Mouse (Mus musculus) embryonic facial prominence, embryonic 14.5 days (tissue): ENCODE data around the gene Lyrm9. TPM values are rescaled to one million over a fixed set of nuclear protein-coding genes. Genes with fewer than 3 reads are reported as not detected.
"Not testable (repeated sequence)": the region's sequence is repeated elsewhere in the genome, so short reads cannot be mapped to it uniquely, and the experiment has no call there.

ENCODE experiments used
- ATAC-seq: fragments of 200-750 bp; cut with Nextera tagmentation; 2 replicates; pipeline ENCODE4 v1.8.0; 2017; ENCODE audit warnings: low read depth, moderate number of reproducible peaks, moderate TSS enrichment
- DNase-seq: peaks from one replicate; pipeline ENCODE4 v3.0.0-alpha.2; 2015; ENCODE audit warnings: low spot score
- H3K27ac ChIP-seq: fragments of 300-500 bp; sonication (generic); replicated peaks from 2 replicates; pipeline ENCODE4 v1.5.1; 2014; ENCODE audit warnings: low read depth, mild to moderate bottlenecking, low read length, moderate library complexity
- H3K27me3 ChIP-seq: fragments of 300-500 bp; sonication (generic); replicated peaks from 2 replicates; pipeline ENCODE4 v1.6.1; 2014; ENCODE audit warnings: low read length; ENCODE audit not compliant: control insufficient read depth, insufficient read depth
- H3K36me3 ChIP-seq: fragments of 300-500 bp; sonication (generic); 2 replicates; pipeline ENCODE4 v1.6.1; 2014; ENCODE audit warnings: low read length, mixed read lengths; ENCODE audit not compliant: control insufficient read depth, insufficient read depth
- H3K4me1 ChIP-seq: fragments of 300-500 bp; sonication (generic); 2 replicates; pipeline ENCODE4 v1.6.1; 2014; ENCODE audit warnings: antibody characterized with exemption, low read length; ENCODE audit not compliant: control insufficient read depth, insufficient read depth
- H3K4me2 ChIP-seq: fragments of 300-500 bp; sonication (generic); 2 replicates; pipeline ENCODE4 v1.6.1; 2014; ENCODE audit warnings: low read depth, mild to moderate bottlenecking, low read length, moderate library complexity, mixed read lengths
- H3K4me3 ChIP-seq: fragments of 300-500 bp; sonication (generic); 2 replicates; pipeline ENCODE4 v1.5.1; 2014; ENCODE audit warnings: low read depth, mild to moderate bottlenecking, low read length
- H3K9ac ChIP-seq: fragments of 300-500 bp; sonication (generic); 2 replicates; pipeline ENCODE4 v1.6.1; 2014; ENCODE audit warnings: low read depth, mild to moderate bottlenecking, low read length, moderate library complexity, mixed read lengths
- H3K9me3 ChIP-seq: fragments of 300-500 bp; sonication (generic); 2 replicates; pipeline ENCODE4 v1.6.1; 2016; ENCODE audit warnings: low read length; ENCODE audit not compliant: control insufficient read depth
- WGBS: fragments of 180-500 bp; shearing (Covaris S2); extraction: QIAGEN DNeasy Blood & Tissue Kit; methylation state at CpG from one replicate; pipeline ENCODE4 v1.1.7; 2014; 5-methylcytosine and 5-hydroxymethylcytosine counted together
- polyA plus RNA-seq: library from polyadenylated mRNA; unstranded; fragments of >200 nt; fragmentation: Nextera tagmentation; extraction: Ambion mirVana; gene quantifications from 2 replicates; pipeline ENCODE4 v1.2.1, GENCODE M21; 2014

Gene Lyrm9
- polyA plus RNA-seq, 1 experiment from 2014 or later = 14.2 TPM

DNA sequence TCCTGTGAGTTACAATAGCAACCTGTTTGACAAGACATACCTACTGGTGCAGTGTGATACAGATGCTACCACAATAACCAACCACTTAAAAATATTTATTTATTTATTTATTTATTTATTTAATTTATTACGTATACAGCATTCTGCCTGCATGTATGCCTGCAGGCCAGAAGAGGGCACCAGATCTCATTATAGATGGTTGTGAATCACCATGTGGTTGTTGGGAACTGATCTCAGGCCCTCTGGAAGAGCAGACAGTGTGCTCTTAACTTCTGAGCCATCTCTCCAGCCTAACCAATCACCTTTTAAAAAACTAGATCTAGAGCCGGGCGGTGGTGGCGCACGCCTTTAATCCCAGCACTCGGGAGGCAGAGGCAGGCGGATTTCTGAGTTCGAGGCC is 42.8 kb downstream of the Lyrm9 start:
- not testable (repeated sequence) for DNase-seq, H3K4me1 ChIP-seq, H3K9ac ChIP-seq, ATAC-seq, H3K27me3 ChIP-seq, H3K9me3 ChIP-seq, H3K36me3 ChIP-seq, H3K4me2 ChIP-seq, H3K27ac ChIP-seq, H3K4me3 ChIP-seq
- WGBS = 92% methylated on average over 8 of the region's 8 CpGs

DNA sequence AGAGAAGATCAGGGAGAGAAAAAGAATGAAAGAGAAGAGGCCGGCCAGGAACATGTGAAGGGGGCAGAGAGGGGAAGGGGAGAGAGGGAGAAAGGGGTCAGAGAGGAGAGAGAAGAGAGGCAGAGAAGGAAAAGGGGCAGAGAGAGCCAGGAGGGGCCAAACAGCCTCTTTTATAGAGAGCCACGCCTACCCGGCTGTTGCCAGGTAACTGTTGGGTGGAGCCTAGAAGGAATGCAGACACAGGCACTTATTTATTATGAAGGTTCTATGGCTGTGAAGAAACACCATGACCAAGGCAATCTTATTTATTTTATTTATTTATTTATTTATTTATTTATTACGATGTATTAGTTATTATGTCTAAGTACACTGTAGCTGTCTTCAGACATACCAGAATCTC is 44.5 kb downstream of the Lyrm9 start:
- H3K27ac ChIP-seq = no peak overlapping the region
- WGBS = 86% methylated on average over 4 of the region's 4 CpGs
- DNase-seq (no peak), ATAC-seq (no peak)
- no peak overlapping the region for H3K9ac ChIP-seq
- H3K4me3 ChIP-seq = no peak overlapping the region
- H3K9me3 ChIP-seq = no peaks in the 10 kb centered on the region
- peaks cover 3% of the 10 kb centered on the region; the same call in 1 of the 2 replicates for H3K4me1 ChIP-seq
- no peak overlapping the region for H3K4me2 ChIP-seq
- H3K27me3 ChIP-seq = no peaks in the 10 kb centered on the region
- H3K36me3 ChIP-seq = no peaks in the 10 kb centered on the region

DNA sequence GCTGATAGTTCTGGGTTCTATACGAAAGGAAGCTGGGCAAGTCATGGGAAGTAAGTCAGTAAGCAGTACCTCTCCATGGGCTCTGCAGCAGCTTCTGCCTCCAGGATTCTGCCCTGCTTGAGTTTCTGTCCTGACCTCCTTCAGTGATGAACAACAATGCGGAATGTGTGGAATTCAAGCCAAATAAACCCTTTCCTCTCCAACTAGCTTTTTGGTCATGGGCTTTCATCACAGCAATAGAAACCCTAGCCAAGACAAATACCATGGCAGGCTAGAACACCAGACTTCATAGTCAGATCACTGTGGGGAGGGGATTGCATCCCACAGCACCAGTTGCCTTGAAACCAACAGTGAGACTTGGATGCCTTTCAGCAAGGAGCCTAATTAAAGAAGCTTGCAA is 46.4 kb downstream of the Lyrm9 start:
- Histone ChIP-seq H3K4me2 (no peak overlapping the region), H3K27ac (no peak overlapping the region), H3K4me3 (no peak overlapping the region), H3K27me3 (no peaks in the 10 kb centered on the region), H3K4me1 (peaks cover 3% of the 10 kb centered on the region; the same call in 1 of the 2 replicates), H3K36me3 (no peaks in the 10 kb centered on the region), H3K9ac (no peak overlapping the region), H3K9me3 (no peaks in the 10 kb centered on the region)
- no peak for ATAC-seq
- no peak for DNase-seq
- WGBS = 36% methylated on average over 2 of the region's 2 CpGs

DNA sequence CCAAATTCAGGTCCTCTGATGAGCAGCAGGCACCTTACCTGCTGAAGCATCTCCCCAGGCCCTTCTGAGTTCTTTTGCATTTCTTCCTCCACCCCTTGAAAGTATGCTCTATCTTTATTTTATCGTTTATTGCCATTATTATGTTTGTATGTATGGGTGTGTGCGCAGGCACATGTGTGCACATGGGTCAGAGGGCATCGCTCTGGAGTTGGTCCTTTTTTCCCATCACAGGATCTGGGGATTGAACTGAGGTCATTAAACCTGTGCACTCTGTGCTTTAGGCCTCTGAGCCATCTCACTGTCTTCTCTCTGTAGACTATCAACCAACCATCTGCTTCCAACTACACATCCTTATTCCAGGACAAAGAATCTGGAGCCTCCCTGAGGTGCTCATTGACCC is 53.3 kb downstream of the Lyrm9 start:
- H3K9me3 ChIP-seq = no peaks in the 10 kb centered on the region
- H3K9ac ChIP-seq = no peak overlapping the region
- no peak for DNase-seq
- no peaks in the 10 kb centered on the region for H3K27me3 ChIP-seq
- no peak for ATAC-seq
- H3K4me1 ChIP-seq = no peaks in the 10 kb centered on the region
- H3K4me2 ChIP-seq = no peak overlapping the region
- H3K27ac ChIP-seq = no peak overlapping the region
- WGBS = 88% methylated on average over 3 of the region's 3 CpGs
- H3K4me3 ChIP-seq = no peak overlapping the region
- H3K36me3 ChIP-seq = no peaks in the 10 kb centered on the region

DNA sequence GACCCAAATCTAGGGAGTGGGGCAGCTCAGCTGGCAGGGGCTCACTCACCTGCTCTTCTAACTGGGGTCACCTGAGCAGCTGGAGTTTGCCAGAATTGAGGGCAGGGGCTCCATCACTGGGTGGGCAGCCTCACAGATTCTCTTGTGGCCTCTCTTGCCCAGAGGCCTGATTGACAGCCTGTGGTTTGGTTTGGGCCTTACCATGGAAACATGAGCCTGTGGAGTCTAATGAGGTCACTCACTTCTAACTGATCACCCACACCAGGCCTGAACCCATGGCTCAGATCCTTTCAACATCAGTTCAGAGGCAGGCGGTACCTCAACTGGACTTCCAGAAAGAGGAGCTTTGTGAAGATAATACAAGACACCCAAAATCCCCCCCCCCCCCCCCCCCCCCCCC is 60.3 kb downstream of the Lyrm9 start:
- Histone ChIP-seq H3K36me3 (no peaks in the 10 kb centered on the region), H3K4me3 (no peak overlapping the region), H3K4me2 (peak overlapping the region; percentile 21; the same call in 1 of the 2 replicates), H3K4me1 (peaks cover 9% of the 10 kb centered on the region; the same call in 1 of the 2 replicates), H3K27ac (peak overlapping the region; percentile 80), H3K9ac (peak overlapping the region; percentile 25; the same call in 1 of the 2 replicates), H3K27me3 (no peaks in the 10 kb centered on the region), H3K9me3 (no peaks in the 10 kb centered on the region)
- DNase-seq = no peak
- no peak for ATAC-seq
- 40% methylated on average over 1 of the region's 1 CpGs for WGBS

DNA sequence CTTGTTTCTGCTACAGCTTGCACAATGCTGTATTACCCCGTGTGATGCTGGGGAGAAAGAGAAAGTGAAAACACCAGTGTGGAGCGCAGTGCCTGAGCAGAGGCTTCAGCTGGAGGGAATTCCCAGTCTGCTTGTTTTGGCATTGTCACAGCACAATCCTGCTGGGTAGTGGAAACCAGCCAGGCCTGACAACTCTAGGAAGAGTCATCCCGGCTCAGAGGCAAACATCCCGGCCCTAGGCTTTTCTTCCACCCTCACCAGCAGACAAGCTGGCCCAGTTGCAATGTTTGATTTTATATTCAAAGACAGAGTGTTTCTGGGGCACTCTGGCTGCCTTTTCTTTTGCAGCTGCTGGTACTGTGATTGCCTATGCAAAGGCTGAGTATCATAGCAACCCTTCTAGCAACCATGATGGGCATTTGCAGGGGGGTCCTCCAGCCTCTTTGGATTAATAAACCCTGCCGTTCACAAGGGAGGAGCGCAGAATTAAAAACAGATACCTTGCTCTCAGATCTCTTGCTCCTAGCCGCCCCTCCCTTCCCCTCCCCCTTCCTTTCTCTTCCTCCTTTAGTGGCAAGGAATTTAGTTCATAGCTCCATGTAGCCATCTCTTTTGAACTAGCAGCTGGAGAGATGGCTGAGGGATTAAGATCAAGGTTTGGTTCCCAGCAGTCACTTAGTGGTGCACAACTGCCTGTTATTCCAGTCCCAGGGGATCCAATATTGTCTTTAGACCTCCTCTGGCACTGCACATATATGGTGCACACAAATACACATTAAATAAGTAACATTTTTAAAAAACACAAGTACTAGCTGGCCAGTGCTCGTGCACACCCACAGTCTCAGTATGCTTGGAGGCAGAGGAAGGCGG is 61.0 kb downstream of the Lyrm9 start:
- 20% methylated on average over 8 of the region's 9 CpGs for WGBS
- H3K9me3 ChIP-seq = no peaks in the 10 kb centered on the region
- H3K4me2 ChIP-seq = peak overlapping the region; percentile 21; the same call in 1 of the 2 replicates
- H3K36me3 ChIP-seq = no peaks in the 10 kb centered on the region
- H3K27me3 ChIP-seq = no peaks in the 10 kb centered on the region
- peaks cover 9% of the 10 kb centered on the region; the same call in 1 of the 2 replicates for H3K4me1 ChIP-seq
- peak; percentile 84 for ATAC-seq
- DNase-seq = peak; percentile 93
- H3K4me3 ChIP-seq = no peak overlapping the region
- no peak overlapping the region for H3K9ac ChIP-seq
- H3K27ac ChIP-seq = peak overlapping the region; percentile 80

DNA sequence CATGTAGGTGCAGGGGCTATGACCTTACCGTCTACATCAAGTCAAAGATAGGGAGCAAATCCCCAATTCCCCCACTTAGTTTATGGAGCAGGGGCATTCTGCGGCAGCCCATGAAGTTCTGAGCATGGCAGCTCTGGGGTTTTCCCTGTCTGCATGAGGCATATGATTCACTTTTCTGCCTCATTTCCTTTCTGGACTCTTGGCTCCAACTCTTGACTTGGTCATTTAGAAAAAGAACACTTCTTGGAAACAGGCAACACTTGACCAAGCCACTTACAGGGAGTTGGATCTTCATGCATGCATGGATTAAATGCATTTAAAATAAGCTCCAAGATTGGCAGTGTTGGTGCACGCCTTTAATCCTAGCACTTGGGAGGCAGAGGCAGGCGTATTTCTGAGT is 62.8 kb downstream of the Lyrm9 start:
- no peaks in the 10 kb centered on the region for H3K9me3 ChIP-seq
- no peak overlapping the region for H3K4me2 ChIP-seq
- no peak for ATAC-seq
- H3K36me3 ChIP-seq = no peaks in the 10 kb centered on the region
- DNase-seq = no peak
- 89% methylated on average over 4 of the region's 4 CpGs for WGBS
- no peak overlapping the region for H3K9ac ChIP-seq
- H3K4me3 ChIP-seq = no peak overlapping the region
- H3K4me1 ChIP-seq = peaks cover 9% of the 10 kb centered on the region; the same call in 1 of the 2 replicates
- H3K27ac ChIP-seq = no peak overlapping the region
- no peaks in the 10 kb centered on the region for H3K27me3 ChIP-seq
